Mouse (Mus musculus): Measurements from ENCODE around the gene Aloxe3.

Gene Aloxe3

GRCm38 (mm10) chr11:69125852-69125918 lies at the start of gene Aloxe3:
Aloxe3 (plus strand) TSS chr11:69125896.
- no peak for DNase-seq (ENCODE audit: low read depth, low spot score)

- no peak for DNase-seq (ENCODE audit: low read depth, low spot score)
Observed at GRCm38 (mm10) chr11:69076572-69076971, 49.1 kb upstream of the Aloxe3 start.

DNA sequence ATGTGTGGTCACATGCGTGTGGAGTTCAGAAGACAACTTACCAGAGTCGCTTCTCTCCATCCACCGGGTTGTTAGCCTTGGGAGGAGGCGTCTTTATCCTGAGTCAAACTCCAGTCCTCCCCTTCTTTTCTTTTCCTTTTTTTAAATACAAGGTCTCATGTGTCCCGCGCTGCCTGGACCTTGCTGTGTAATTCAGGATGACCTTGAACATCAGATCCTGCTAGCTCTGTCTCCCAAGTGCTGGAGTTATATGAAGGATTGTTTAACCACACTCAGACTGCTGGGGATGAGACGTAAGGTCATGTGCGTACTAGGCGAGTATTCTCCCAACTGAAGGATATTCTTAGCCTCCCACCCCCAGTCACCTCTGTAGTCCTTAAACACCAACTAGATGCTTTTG lies 48.4 kb upstream of the Aloxe3 start:
- no peak for DNase-seq (ENCODE audit: low read depth, low spot score)

DNA sequence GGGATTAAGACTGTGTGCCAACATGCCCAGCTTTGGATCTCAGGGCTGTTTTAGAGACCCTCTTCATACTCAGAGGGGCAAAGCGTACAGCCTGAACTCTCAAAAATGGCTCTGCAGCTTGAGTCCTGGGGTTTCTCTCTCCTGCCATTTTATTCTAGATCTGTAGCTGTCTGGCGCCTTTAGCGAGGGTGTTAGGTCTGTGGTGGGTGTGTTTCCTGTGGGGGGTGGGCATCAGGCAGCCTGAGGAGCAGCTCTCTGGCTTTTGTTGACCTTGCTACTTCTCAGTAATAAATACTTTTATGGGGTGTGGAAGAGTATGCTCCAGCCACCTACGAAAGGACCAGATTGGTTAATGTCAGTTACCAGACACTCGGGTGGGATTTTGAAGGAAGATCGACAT lies 47.7 kb upstream of the Aloxe3 start:
- no peak for DNase-seq (ENCODE audit: low read depth, low spot score)

GRCm38 (mm10) chr11:69078805-69079438 lies 46.8 kb upstream of the Aloxe3 start:
- DNase-seq (ENCODE audit: low read depth, low spot score), result peak; percentile 96

DNA sequence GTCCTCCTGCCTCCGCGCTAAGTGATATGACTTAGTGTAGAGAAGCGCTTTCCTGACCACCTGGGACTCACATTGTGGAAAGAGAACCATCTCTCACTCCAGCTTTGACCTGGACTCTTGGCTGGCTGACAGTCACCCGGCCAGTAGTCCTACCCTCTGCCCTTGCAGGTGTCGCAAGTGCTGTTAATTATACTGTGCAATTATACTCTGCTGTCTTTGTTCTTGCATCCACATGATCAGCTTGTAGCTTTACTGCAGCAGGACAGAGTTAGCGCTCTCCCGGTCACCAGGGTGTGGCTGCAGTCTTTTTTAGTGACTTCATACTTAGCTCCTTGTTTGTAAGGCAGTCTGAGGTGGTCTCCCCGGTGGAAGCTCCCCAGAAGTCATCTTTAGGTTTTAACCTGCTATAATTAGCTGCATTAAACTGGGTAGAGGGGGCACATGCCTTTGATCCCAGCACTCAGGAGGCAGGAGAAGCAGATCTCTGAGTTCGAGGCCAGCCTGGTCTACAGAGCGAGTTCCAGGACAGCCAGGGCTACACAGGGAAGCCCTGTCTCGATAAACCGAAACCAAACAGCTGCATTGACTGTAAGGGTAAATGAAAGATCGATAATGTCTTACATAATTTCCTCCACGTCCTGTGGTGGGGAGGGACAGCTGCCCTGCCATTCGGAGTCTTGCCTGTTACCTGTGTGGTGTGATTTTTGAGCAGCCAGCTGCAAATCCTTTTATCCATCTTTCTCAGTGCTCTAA lies 45.4 kb upstream of the Aloxe3 start:
- DNase-seq (ENCODE audit: low read depth, low spot score), result no peak

DNA sequence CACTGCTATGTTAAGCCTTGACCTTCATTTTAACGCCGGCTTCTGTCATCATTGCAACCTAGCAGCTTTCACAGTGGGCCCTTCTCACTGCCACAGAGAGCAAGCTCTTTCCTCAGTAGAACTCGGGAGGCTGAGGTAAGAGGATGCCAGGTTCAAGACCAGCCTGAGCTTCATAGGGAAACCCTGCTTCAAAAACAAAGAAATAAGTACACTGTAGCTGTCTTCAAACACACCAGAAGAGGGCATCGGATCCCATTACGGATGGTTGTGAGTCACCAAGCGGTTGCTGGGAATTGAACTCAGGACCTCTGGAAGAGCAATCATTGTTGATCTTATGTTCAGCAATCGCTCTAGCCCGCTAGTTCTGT lies 44.9 kb upstream of the Aloxe3 start:
- DNase-seq (ENCODE audit: low read depth, low spot score), result no peak

DNA sequence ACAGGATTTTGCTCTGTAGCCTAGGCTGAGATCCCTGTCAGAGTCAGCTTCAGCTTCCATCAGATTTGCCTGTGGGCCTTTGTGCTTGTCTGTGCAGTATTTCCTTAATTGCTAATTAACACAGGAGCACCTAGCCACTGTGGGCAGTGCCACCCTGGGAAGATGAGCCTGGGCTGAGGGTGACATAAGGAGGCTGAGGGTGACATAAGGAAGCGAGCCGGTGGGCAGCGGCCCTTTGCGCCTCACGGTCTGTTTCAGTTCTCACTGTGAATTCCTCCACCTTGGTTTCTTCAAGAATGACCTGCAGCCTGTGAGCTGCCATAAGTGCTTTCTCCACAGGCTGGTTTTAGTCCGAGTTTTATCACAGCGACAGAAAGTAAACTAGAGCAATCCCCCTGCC lies 44.1 kb upstream of the Aloxe3 start:
- no peak for DNase-seq (ENCODE audit: low read depth, low spot score)

DNA sequence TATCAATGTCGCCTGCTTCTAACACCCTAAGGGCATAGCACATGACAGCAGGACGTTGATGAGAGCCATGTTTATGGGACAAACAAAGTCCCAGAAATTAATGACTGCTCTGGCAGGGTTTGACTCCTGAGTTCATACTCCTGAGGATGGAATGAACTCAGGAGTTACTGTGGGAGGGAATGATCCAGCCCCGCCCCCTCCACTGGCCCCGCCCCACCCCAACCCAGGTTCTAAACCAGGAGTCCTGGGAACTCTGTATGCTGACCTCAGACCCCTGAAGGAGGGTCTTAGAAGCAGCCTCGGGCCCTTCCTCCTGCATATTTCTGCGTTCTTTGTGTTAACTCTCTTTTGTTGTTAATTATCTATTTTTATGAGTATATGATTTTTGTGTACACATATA lies 40.1 kb upstream of the Aloxe3 start:
- DNase-seq (ENCODE audit: low read depth, low spot score), result no peak

DNA sequence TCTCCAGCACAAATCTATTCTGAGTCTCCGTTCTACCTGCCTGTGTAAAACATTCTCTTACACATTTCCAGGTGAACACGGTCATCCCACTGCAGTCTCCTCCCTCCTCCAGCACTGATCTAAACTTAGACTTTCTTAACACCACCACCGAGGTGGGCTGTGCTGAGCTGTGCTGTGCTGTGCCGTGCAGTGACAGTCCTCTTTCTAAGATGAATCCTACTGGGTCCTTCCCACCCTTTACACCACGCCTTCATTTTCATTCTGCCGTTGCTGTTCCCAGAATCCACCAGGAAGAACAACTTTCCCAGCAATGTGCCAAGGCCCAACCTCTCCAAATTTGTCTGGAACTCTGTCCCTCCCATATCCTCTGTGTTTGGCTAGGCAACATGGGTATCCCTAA lies 39.3 kb upstream of the Aloxe3 start:
- no peak for DNase-seq (ENCODE audit: low read depth, low spot score)

- DNase-seq (ENCODE audit: low read depth, low spot score), result no peak
Observed at GRCm38 (mm10) chr11:69087082-69087481, 38.6 kb upstream of the Aloxe3 start.

- DNase-seq (ENCODE audit: low read depth, low spot score), result no peak
Observed at GRCm38 (mm10) chr11:69087597-69087996, 38.1 kb upstream of the Aloxe3 start.

DNA sequence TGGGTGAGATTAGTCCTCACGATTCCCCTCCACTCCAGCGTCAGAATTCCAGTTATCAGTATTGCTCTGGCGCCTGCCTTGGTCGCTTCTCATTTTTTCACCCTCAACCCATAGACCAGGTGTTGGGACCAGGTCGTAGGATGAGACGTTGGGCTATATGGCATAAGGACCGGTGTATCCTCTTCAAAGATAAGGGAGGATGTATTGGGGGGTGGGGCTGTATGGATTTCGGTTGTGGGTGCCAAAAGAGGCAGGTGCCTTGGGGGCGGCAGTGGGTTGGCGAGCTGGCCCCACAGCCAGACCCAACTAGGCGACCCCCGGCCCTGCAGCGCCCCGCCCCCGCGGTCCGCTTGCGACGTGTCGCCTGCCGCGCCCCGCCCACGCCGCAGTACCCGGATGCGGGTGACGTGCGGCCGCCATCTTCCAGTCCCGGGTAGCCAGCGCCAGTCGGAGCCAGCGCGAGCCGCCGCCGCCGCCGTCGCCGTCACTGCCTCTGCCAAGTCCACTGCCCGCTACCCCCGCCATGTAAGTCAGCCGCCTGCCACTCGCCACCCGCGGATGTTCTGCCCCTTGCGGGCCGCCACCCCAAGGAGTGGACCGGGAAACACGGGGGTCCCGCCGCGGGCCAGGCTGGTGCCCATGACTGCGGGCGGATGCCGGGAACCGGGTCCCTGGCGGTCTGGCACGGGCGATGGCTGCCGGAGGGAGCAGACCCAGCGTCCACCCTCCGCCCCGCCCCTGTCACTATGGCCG lies 37.4 kb upstream of the Aloxe3 start, which contains the start of gene Vamp2:
Gene Vamp2 (plus strand): TSS at position 388 of the 753 bp plus-strand sequence.
- DNase-seq (ENCODE audit: low read depth, low spot score), result peak; percentile 71

DNA sequence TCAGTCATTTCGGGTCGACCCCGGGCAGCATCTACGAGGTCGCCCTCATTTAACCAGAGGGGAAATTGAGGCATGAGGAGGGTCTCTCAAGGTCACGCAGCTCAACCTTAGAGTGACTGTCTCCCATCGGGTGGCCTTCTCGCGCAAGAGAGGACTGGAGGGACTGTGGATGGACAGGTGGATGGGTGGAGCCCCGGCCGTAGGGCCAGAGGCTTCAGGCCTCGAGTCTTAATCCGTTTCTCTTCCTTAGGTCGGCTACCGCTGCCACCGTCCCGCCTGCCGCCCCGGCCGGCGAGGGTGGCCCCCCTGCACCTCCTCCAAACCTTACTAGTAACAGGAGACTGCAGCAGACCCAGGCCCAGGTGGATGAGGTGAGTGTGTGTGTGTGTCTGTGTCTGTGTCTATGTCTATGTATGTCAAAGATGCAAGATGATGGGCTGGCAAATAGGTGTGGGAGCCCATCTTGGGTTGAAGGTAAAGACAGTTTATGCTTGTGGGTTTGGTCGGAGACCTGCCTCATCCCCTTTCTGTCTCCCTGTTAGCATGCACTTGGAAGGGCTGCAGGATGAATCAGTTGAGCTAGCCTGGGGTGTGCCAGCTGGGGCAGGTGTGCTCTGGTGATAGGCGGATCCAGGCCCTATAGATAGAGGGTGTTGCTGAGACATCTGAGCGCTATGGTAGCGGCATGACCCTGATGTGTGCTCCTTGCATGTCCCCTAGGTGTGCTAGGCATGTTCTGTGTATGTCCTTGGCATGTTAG lies 36.7 kb upstream of the Aloxe3 start:
- DNase-seq (ENCODE audit: low read depth, low spot score), result no peak

DNA sequence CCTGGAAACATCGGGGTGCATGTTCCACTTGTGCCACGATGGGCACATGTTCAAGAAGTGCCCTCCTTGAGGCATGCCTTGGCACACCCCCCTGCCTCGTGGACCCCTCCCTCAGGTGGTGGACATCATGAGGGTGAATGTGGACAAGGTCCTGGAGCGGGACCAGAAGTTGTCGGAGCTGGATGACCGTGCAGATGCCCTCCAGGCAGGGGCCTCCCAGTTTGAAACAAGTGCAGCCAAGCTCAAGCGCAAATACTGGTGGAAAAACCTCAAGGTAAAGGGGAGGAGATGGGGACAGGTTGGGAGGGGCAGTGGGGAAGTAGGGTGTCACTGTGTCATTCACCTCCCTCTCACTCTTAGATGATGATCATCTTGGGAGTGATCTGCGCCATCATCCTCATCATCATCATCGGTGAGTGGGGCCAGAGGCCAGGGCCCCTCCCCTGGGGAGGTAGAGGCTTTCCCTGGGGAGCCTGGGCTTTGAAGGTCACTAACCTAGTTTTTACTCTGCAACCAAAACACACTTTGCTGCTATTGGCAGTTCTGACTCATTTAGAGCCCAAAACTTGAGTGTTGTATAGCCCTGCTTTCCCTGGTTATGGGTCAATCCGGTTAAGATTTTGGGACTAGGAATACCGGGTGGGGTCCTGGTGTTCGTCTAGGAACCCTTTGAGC lies 35.9 kb upstream of the Aloxe3 start:
- DNase-seq (ENCODE audit: low read depth, low spot score), result no peak

DNA sequence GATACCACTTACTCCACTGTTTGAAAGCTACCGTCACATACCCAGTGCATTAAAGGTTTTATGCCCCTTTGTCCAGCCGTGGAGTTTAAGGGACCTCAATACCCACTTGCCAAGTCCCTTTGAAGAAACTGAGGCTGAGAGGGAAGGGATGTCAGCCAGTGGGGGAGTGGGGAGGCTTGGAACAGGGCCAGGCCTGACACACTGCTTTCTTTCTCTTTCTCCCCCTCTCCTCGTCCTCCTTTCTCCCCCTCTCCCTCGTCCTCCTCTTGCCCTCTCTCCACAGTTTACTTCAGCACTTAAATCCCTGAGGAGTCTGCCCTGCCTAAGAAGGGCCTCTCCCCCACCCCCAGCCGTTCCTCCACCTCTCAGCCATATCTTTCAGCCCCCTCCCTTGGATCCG lies 35.3 kb upstream of the Aloxe3 start:
- no peak for DNase-seq (ENCODE audit: low read depth, low spot score)

DNA sequence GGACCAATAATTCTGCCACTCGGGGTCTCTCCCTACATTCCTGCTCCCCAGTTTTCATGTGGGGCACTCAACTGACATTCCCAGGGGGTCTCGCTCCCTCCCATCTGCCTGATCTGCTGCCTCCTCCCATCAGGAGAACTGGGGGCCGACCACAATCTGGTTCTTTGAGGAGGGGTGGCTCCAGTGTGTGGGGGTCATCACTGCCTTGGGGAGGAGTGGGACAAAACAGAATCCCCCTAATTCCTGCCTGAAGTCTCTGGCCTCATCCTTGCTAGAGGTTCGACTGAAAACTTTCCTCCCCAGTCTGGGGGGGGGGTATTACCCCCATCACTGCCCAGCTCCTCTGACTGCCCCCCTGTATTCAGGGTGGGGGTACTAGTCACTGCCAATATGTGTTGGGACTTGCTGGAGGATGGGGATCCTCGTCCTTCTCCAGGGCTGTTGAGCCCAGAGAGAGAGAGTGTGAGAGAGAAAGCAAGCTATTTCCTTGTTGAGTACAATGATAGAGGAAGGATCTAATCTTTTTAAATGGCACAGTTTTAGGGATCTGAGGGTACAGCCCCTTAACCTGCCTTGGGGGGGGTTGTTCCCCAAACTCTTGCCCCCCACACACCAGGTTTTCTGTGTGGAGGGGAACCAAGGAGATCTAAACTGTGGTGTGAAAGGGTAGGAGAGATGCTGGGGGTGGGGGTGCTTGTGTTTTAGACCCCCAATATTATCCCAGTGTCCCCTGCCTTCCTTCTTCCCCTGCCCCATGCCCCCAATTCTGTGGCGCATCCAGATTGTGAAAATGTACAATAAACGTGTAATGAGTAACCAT lies 33.9 kb upstream of the Aloxe3 start:
- no peak for DNase-seq (ENCODE audit: low read depth, low spot score)

GRCm38 (mm10) chr11:69092386-69092751 lies 33.3 kb upstream of the Aloxe3 start:
- DNase-seq (ENCODE audit: low read depth, low spot score), result peak; percentile 89

DNA sequence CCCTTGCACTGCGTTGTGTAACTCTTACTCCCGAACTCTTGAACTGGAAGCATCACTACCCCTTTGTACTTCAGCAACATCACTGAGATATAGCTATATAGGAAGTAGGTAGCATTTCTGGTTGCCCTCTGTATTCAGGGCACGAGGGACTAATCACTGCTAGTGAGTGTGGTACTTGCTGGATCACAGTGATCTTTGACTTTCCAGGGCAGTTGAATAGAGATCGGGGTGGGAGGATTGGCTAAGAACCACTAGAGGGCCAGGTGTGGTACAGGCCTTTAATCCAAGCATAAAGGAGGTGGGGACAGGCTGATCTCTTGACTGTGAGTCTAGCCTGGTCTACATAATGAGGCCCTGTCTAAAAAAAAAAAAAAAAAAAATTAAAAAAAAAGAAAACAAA lies 32.8 kb upstream of the Aloxe3 start:
- peak; percentile 43 for DNase-seq (ENCODE audit: low read depth, low spot score)

GRCm38 (mm10) chr11:69093856-69094255 lies 31.8 kb upstream of the Aloxe3 start:
- DNase-seq (ENCODE audit: low read depth, low spot score), result peak; percentile 59
